Mouse (Mus musculus) heart, postnatal 25 days (tissue): ENCODE measurements around the gene Gm14408. TPM values are rescaled to one million over a fixed set of nuclear protein-coding genes. Genes with fewer than 3 reads are reported as not detected.
"Not testable (repeated sequence)": the region's sequence is repeated elsewhere in the genome, so short reads cannot be mapped to it uniquely, and the experiment has no call there.

Source experiments
- DNase-seq: peaks from one replicate; pipeline ENCODE4 v3.0.0; 2022; ENCODE audit warnings: low spot score
- intact Hi-C: fragments of 180-260 bp; cut with DNase I; formaldehyde crosslinking; loops from one replicate; pipeline ENCODE4 v1.15.1; 2025
- total RNA-seq, 2 experiments: library from RNA; stranded (reverse); gene quantifications; 2 replicates each; pipeline ENCODE4 v1.2.3; 2021

Gene Gm14408
- total RNA-seq, result not detected

DNA sequence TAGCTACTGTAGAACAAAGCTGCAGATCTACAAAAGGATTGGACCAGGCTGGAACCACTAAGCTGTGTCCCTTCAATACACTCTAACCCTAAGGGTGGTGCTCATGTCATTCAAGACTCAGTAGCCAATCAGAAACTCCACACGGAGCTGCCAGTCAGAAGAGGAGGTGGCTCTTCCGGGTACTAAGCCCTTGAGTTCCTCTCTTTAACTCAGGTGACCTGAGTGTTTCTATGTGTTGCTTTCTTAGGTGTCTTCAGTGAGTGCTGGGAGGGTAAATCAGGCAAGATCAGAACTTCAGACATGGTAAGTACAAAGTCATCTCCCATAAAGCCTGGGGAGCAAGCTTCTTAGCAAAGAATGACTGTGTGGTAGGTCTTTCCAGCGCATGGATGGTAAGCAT is at the start of gene Gm14408:
Gm14408 (plus strand) TSS at position 301 of the 400 bp plus-strand sequence.
- intact Hi-C loops, DNase-seq: not testable (repeated sequence)

DNA sequence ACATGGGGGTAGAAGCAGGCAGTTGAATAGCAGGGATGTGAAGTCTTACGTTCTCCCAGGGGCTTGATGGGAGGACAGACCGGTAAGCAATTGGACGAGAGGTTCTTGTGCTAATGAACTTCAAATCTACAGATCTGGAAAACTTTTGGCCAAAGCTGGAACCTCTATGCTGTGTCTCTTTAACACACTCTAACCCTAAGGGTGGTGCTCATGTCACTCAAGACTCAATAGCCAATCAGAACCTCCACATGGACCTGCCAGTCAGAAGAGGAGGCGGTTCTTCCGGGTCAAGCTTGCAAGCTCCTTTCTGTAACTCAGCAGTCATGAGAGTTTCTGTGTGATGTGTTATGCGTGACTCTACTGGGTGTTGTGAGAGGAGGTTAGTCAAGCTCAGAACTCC is 32.6 kb upstream of the Gm14408 start, which contains the start of gene Gm14295:
Gm14295 (plus strand) TSS at position 301 of the 400 bp plus-strand sequence.
- intact Hi-C loops, DNase-seq: not testable (repeated sequence)

DNA sequence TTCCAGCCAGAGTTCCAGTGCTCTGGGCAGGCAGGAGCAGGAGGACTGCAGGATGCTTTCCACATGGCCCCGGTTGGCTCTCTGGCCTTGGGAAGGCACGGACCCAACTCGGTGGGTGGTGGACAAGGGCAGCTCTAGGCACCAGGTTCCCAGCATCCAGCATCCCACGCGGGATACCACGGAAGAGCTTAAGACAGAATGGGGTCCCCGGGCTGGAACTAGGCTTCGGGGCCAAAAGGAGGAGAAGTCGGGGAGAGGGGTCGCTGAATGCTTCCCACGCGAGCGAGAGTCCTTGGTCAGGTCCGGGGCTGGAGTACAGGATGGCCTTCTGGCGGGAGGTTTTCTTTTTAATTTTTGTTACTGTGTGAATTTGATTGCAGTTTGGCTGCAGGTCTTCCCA is 32.2 kb upstream of the Gm14408 start:
- DNase-seq, intact Hi-C loops: not testable (repeated sequence)

Other genes starting within 250 kb of the Gm14408 start
- 1 to 10 TPM in 1 of 2 experiments, not detected in 1; 1.1 TPM for gene Gm14308, start 194.8 kb upstream of the Gm14408 start, total RNA-seq
- gene Zfp973, start 160.6 kb upstream of the Gm14408 start, total RNA-seq, result 10 to 100 TPM; 13.8 to 14.6 TPM
- 1 to 10 TPM; 5.5 to 8.1 TPM for gene Gm14305, start 122.8 kb upstream of the Gm14408 start, total RNA-seq
- gene Gm14295, start 32.5 kb upstream of the Gm14408 start, total RNA-seq, result 10 to 100 TPM in 1 of 2 experiments, 1 to 10 TPM in 1; 9.3 to 10.5 TPM
- gene Gm14296, start 96.7 kb downstream of the Gm14408 start, total RNA-seq, result 1 to 10 TPM; 2.9 to 3.6 TPM
- gene Gm14419, start 169.8 kb downstream of the Gm14408 start, total RNA-seq, result 10 to 100 TPM; 64.4 to 77.2 TPM
- 1 to 10 TPM in 1 of 2 experiments, under 1 TPM in 1; 0.42 to 1.1 TPM for gene Gm14401, start 243.2 kb downstream of the Gm14408 start, total RNA-seq